Mouse (Mus musculus) lung, postnatal 0 days (tissue): Measurements from ENCODE around the gene Rgs7bp. TPM values are rescaled to one million over a fixed set of nuclear protein-coding genes. Genes with fewer than 3 reads are reported as not detected.

Experiments used
- ATAC-seq: fragments of 200-750 bp; cut with Nextera tagmentation; 2 replicates; pipeline ENCODE4 v1.8.0; 2017; ENCODE audit warnings: moderate library complexity
- DNase-seq: peaks from one replicate; pipeline ENCODE4 v3.0.0-alpha.2; 2016; ENCODE audit warnings: low spot score
- H3K27ac ChIP-seq: fragments of 300-500 bp; sonication (generic); 2 replicates; pipeline ENCODE4 v1.5.1; 2014; ENCODE audit warnings: antibody characterized with exemption, mild to moderate bottlenecking, low read length, mixed read lengths
- H3K27me3 ChIP-seq: fragments of 300-500 bp; sonication (generic); replicated peaks from 2 replicates; pipeline ENCODE4 v1.6.1; 2014; ENCODE audit warnings: low read length, mixed read lengths; ENCODE audit not compliant: insufficient read depth
- H3K36me3 ChIP-seq: fragments of 300-500 bp; sonication (generic); 2 replicates; pipeline ENCODE4 v1.6.1; 2014; ENCODE audit warnings: low read length, mixed read lengths; ENCODE audit not compliant: insufficient read depth
- H3K4me1 ChIP-seq: fragments of 300-500 bp; sonication (generic); 2 replicates; pipeline ENCODE4 v1.6.1; 2014; ENCODE audit warnings: antibody characterized with exemption, low read depth, low read length, mixed read lengths; ENCODE audit not compliant: insufficient read depth
- H3K4me2 ChIP-seq: fragments of 300-500 bp; sonication (generic); replicated peaks from 2 replicates; pipeline ENCODE4 v1.6.1; 2014; ENCODE audit warnings: low read depth, mild to moderate bottlenecking, low read length, moderate library complexity, mixed read lengths
- H3K4me3 ChIP-seq: fragments of 300-500 bp; sonication (generic); 2 replicates; pipeline ENCODE4 v1.5.1; 2014; ENCODE audit warnings: low read depth, low read length
- H3K9ac ChIP-seq: fragments of 300-500 bp; sonication (generic); replicated peaks from 2 replicates; pipeline ENCODE4 v1.6.1; 2014; ENCODE audit warnings: low read depth, mild to moderate bottlenecking
- H3K9me3 ChIP-seq: fragments of 300-500 bp; sonication (generic); 2 replicates; pipeline ENCODE4 v1.6.1; 2016; ENCODE audit warnings: low read length, mixed read lengths
- CTCF ChIP-seq: IDR thresholded peaks from 2 replicates; pipeline ENCODE4 v1.5.1; 2016; ENCODE audit warnings: antibody characterized with exemption, mild to moderate bottlenecking
- EP300 ChIP-seq: IDR thresholded peaks from 2 replicates; pipeline ENCODE4 v1.6.1; 2016; ENCODE audit warnings: antibody characterized with exemption, mild to moderate bottlenecking, control low read depth
- WGBS: fragments of 180-500 bp; shearing (Covaris S2); extraction: QIAGEN DNeasy Blood & Tissue Kit; methylation state at CpG from one replicate; pipeline ENCODE4 v1.1.7; 2014; 5-methylcytosine and 5-hydroxymethylcytosine counted together
- polyA plus RNA-seq: library from polyadenylated mRNA; unstranded; fragments of >200 nt; fragmentation: Nextera tagmentation; extraction: Ambion mirVana; gene quantifications from 2 replicates; pipeline ENCODE4 v1.2.1, GENCODE M21; 2015

The Rgs7bp gene
- polyA plus RNA-seq, 1 experiment from 2014 or later = 1.0 TPM

DNA sequence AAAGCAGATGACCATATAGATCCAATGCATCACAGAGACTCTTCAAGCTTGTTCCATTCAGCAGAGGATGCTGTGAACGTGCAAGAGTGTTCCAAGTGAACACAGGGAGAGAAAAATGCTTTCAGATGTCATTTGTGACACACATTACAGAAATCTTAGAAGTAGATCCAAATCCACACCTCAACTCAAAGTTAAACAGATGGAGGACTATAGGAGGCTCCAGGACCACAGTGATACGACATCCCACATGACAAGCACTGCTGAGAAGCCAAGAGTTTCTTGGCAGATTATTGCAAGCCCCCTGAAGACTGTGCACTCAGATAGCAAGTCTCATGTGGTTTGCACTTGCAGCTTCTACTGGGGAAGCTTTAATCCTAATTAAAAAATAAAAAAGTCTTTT lies 53.0 kb downstream of the Rgs7bp start:
- DNase-seq = no peak
- no peaks in the 10 kb centered on the region for H3K36me3 ChIP-seq
- no peak overlapping the region for H3K27ac ChIP-seq
- no peak overlapping the region for H3K4me2 ChIP-seq
- no peaks in the 10 kb centered on the region for H3K4me1 ChIP-seq
- TF ChIP-seq EP300 (no peak), CTCF (no peak)
- H3K4me3 ChIP-seq = no peak overlapping the region
- no peak for ATAC-seq
- H3K9ac ChIP-seq = no peak overlapping the region
- no peaks in the 10 kb centered on the region for H3K27me3 ChIP-seq
- WGBS = 62% methylated on average over 2 of the region's 2 CpGs
- H3K9me3 ChIP-seq = no peaks in the 10 kb centered on the region

DNA sequence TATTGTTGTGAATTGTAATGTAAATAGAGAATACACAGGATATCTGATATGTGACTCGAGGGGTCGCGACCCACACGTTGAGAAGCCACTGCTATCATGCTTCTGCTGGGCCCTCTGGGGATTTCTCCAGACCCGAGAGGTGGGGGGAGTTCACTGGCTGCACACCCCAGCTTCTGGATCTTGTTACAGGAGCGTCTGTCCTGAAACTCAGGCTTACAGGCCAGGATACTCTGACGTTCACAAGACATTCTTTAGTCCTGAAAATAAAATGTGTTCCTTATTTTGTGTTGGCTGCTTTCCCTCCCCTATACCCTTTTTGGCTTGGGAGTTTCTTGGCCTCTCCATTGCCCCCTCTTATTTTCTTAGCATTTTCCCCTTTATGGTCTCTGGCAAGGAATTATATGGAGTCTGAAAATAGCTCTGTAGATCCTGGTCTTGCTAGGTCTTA lies 65.9 kb downstream of the Rgs7bp start:
- 60% methylated on average over 7 of the region's 7 CpGs for WGBS

GRCm38 (mm10) chr13:104988009-104988540 lies 66.7 kb downstream of the Rgs7bp start:
- DNase-seq (no peak), ATAC-seq (no peak)
- Histone ChIP-seq H3K36me3 (no peaks in the 10 kb centered on the region), H3K9me3 (no peaks in the 10 kb centered on the region), H3K4me3 (no peak overlapping the region), H3K4me2 (no peak overlapping the region), H3K27me3 (no peaks in the 10 kb centered on the region), H3K27ac (no peak overlapping the region), H3K4me1 (no peaks in the 10 kb centered on the region), H3K9ac (no peak overlapping the region)
- no peak for TF ChIP-seq CTCF
- no peak for TF ChIP-seq EP300
- 89% methylated on average over 13 of the region's 13 CpGs for WGBS

More for the DNA sequence above, 65.9 kb downstream of the Rgs7bp start:
- H3K4me1 ChIP-seq = no peaks in the 10 kb centered on the region
- TF ChIP-seq EP300 (no peak), CTCF (no peak)
- no peak for ATAC-seq
- no peak overlapping the region for H3K4me3 ChIP-seq
- H3K36me3 ChIP-seq = no peaks in the 10 kb centered on the region
- H3K9ac ChIP-seq = no peak overlapping the region
- DNase-seq = no peak
- no peaks in the 10 kb centered on the region for H3K27me3 ChIP-seq
- no peaks in the 10 kb centered on the region for H3K9me3 ChIP-seq
- H3K4me2 ChIP-seq = no peak overlapping the region
- H3K27ac ChIP-seq = no peak overlapping the region

DNA sequence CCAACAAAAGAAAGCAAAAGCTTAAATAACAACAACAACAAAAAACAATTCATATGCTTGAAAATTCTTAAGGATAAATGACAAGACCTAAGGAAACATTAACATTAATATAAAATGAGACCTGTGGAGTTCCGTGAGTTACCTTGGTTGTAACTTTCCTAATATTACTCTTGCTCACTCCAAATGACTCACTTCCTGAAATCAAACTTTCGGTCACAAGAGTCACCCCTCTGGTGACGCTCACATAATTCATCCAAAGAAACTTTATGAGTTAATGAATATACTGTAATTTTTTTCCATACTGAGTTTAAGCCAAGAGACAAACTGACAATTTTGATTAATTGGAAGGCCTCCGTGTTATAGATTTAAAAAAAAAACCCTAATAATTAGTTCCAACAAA lies 69.0 kb downstream of the Rgs7bp start:
- no peaks in the 10 kb centered on the region for H3K4me1 ChIP-seq
- no peaks in the 10 kb centered on the region for H3K36me3 ChIP-seq
- WGBS = 69% methylated on average over 4 of the region's 4 CpGs
- H3K27me3 ChIP-seq = no peaks in the 10 kb centered on the region
- ATAC-seq (no peak), DNase-seq (no peak)
- no peaks in the 10 kb centered on the region for H3K9me3 ChIP-seq
- H3K4me2 ChIP-seq = no peak overlapping the region
- H3K4me3 ChIP-seq = no peak overlapping the region
- no peak overlapping the region for H3K9ac ChIP-seq
- no peak overlapping the region for H3K27ac ChIP-seq
- TF ChIP-seq CTCF (no peak), EP300 (no peak)

DNA sequence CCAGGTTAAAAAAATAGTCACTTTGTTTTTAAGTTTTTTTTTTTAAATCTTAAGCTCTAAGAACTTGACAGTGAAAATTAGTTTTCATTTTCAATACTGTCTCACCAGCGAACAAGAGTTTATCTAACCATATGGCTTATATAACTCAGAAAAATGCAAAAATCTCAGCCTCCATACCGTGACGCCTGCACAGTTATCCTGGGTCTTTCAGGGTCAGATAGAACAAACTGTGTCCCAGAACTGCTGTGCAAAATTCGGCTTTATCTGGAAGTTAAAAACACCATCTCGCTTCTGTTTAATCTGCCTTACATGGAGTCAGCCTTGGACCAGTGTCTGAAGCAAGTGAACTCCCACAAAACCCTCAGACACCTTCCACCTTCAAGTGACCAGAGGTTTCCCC lies 70.7 kb downstream of the Rgs7bp start:
- Histone ChIP-seq H3K9me3 (no peaks in the 10 kb centered on the region), H3K36me3 (no peaks in the 10 kb centered on the region), H3K4me1 (no peaks in the 10 kb centered on the region), H3K4me3 (no peak overlapping the region), H3K27me3 (no peaks in the 10 kb centered on the region), H3K27ac (no peak overlapping the region), H3K9ac (no peak overlapping the region), H3K4me2 (no peak overlapping the region)
- WGBS = 58% methylated on average over 5 of the region's 5 CpGs
- ATAC-seq (no peak), DNase-seq (no peak)
- TF ChIP-seq CTCF = no peak
- TF ChIP-seq EP300 = no peak

DNA sequence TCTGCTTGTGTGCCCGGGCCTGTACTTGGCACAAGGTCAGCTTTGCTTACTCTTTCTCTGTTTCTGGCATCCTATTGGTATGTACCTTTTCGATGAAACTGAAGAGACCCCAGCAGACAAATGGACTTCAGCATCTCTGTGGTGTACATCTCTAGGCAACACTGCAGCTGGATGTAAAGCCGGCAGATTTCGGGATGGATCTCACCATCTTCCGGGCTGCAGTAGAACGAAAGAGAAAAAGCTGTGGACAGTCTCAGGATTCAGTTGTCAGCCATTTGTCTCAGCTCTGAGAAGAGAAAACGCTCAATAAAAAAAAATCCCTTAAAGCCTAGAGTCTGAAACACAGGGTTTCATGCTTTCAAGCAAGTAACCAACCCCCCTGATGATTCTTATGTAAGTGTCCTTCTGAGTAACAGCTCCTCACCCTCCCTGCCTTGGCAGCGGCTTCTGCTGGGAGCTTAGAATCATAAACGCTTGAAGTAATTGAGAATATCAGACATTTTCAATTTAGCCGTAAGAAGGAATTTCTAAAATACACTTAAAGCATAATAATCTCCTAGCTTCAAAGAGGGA lies 71.9 kb downstream of the Rgs7bp start:
- Histone ChIP-seq H3K4me3 (no peak overlapping the region), H3K9me3 (no peaks in the 10 kb centered on the region), H3K4me1 (no peaks in the 10 kb centered on the region), H3K36me3 (no peaks in the 10 kb centered on the region), H3K9ac (no peak overlapping the region), H3K27ac (no peak overlapping the region), H3K4me2 (no peak overlapping the region), H3K27me3 (no peaks in the 10 kb centered on the region)
- no peak for ATAC-seq
- 79% methylated on average over 10 of the region's 10 CpGs for WGBS
- no peak for DNase-seq
- no peak for TF ChIP-seq EP300
- TF ChIP-seq CTCF = no peak

DNA sequence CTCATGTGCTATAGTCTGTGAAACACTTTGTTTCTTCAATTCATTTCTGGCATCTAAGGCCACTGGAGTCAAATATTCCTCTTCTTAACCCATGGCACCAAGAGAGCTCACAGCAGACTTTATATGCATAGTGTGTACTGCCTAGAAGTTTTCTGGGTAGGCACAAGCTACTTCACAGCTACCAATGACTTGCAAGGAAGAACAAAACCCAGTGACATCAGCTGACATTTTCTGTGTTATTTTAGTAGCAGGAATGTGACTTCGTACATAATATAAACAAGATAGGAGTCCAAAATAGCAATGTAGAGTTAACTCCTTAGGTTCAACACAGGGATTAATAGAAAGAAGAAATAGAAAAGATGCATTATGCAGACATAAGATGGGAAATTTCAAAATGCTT lies 76.6 kb downstream of the Rgs7bp start:
- no peak overlapping the region for H3K27ac ChIP-seq
- H3K27me3 ChIP-seq = no peaks in the 10 kb centered on the region
- no peaks in the 10 kb centered on the region for H3K9me3 ChIP-seq
- 25% methylated on average over 1 of the region's 1 CpGs for WGBS
- H3K4me1 ChIP-seq = no peaks in the 10 kb centered on the region
- H3K9ac ChIP-seq = no peak overlapping the region
- no peak overlapping the region for H3K4me3 ChIP-seq
- DNase-seq (no peak), ATAC-seq (no peak)
- H3K4me2 ChIP-seq = no peak overlapping the region
- TF ChIP-seq CTCF = no peak
- TF ChIP-seq EP300 = no peak
- no peaks in the 10 kb centered on the region for H3K36me3 ChIP-seq
